Mouse (Mus musculus) layer of hippocampus, postnatal 10 days (tissue): Measurements from ENCODE around the gene Kctd17. TPM values are rescaled to one million over a fixed set of nuclear protein-coding genes. Genes with fewer than 3 reads are reported as not detected.

Experiments used
- DNase-seq, 2 experiments: peaks; one replicate each; pipeline ENCODE4 v3.0.0; 2021; ENCODE audit warnings: low spot score in 2 of 2
- total RNA-seq, 2 experiments: library from RNA; stranded (reverse); gene quantifications; 2 replicates each; pipeline ENCODE4 v1.2.3; 2021

Gene Kctd17
- total RNA-seq, 2 experiments from 2014 or later, result 208 to 216 TPM

DNA sequence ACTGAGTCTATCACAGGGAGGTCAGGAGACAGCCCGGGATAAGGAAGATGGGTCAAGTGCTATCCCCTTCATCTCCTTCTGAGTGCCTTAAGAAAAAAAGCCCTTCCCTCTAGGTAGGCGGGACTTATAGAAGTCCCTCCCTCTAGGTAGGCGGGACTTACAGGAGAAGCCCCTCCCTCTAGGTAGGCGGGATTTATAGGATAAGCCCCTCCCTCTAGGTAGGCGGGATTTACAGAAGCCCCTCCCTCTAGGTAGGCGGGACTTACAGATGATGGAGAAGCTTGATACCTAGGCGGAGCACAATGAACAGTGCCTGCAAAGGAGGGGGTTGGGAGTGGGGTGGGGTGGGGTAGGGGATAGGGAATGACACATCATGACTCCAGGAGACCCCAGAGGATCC, 51.7 kb downstream of the Kctd17 start:
- no peak for DNase-seq

DNA sequence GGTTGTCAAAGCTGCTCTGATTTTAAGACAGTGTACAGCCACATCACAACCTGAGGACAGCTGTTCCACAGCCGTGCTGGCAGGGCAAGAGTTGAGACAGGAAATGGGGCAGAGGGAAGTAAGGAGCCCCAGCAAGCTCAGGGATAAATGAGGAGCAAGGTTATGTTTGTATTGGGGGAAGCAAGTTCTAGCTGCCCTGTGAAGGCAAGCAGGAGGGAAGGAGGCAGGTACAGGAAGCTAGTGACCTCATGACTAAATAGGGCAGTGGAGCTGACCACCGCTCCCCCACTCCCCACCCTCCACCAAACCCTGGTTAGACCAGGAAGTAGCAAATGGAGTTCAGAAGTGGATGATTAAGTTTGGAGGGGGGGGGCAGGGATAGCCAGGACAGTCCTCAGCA, 52.6 kb downstream of the Kctd17 start:
- DNase-seq, result no peak

DNA sequence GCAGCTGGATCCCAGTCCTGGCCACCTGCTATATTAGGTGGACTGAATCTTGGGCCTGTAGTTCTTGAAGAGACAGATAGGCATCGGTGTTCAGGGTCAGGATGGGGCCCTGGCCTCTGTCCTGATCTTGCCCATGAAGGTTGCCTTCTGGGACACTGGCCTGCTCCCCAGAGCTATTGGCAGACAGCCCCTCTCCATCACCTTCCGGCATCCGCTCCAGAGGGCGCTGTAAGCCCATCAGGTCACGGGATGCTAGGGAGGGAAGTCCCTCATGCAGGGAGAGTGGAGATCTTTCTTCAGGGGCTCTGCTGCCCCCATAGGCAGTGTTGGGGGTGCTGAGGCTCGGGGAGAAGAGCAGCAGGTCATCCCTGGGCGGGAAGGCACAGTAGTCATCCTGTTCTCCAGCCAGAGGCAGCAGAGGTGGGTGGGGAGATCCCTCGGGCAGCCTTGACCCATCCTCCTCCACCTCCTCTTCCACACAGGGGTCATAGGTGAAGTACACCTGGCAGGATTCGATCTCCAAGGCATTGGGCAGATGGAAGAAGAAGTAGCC, 53.2 kb downstream of the Kctd17 start:
- no peak for DNase-seq

DNA sequence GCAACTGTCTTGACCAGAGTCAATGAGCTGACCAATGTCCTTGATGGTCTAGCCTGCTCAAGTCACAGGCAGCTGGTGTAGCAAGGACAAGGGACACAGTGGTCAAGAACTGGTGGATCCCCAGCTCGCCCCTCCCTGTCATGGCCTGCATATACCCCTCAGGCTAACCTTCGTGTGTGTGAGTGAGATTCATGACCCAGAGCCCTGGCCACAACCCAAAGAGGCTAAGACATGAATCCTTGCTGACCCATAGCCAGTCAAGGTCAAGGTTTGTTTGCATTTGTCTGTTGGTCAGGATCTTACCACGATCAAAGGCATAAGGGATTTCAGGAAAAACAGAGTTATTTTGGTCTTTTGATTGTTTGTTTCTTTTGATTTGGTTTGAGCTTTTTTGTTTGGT, 54.2 kb downstream of the Kctd17 start:
- DNase-seq, result no peak

DNA sequence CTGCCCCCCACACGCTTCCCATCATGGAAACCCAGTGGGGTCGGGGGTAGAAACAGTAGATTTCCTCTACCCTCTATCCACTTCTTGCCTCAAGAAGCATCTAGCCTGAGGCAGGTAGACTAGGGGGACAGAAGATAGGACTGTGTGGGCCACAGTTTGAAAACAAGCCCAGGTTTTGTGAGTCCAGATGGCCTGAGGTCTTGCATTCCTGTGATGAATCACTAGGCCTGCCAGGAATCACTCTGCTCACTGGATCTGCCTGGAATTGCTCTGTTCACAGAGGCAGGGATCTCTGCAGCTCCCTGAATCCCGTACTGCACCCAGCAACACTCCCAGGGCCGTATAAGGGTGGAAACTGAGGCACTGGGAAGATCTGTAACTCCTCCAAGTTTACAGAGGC, 54.9 kb downstream of the Kctd17 start:
- no peak for DNase-seq

DNA sequence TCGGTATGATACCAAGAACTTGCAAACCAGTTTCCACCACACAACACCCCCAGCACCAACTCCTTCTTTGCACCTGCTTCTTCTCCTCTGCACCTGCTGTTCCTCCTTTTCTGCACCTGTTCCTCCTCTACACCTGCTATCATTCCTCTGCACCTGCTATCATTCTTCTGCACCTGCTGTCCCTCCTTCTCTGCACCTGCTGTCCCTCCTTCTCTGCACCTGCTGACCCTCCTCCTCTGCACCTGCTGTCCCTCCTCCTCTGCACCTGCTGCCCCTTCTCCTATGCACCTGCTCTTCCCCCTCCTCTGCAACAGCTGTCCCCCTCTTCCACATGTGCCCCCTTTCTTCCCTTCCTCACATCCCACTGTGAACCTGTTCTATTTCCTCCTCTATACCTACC, 58.2 kb downstream of the Kctd17 start:
- no peak for DNase-seq

DNA sequence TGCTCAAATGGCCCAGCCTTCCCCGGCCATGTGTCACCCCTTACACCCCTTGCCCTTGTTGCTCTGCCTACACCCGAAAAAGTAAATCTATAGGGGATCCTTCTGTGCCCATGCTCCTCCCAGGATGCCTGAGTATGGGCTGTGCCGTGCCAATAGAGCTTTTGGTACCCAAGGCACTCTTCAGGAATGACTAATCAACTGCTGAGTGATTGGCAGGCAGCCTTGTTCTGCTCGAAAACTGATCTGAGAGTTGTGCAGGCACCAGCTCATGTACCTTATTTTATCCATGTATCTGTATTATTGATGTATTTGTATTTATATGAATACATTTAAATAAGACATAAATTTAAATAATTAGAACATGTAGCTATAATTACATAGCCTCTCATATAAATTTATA, 58.7 kb downstream of the Kctd17 start:
- DNase-seq, result no peak

Other genes starting within 250 kb of the Kctd17 start
- 1 to 10 TPM; 6.6 to 6.9 TPM for gene Pvalb, start 222.2 kb upstream of the Kctd17 start, total RNA-seq
- gene Ncf4, start 183.8 kb upstream of the Kctd17 start, total RNA-seq, result 1 to 10 TPM in 1 of 2 experiments, under 1 TPM in 1; 0.41 to 1.0 TPM
- 1 to 10 TPM; 2.1 to 3.0 TPM for gene Csf2rb2, start 122.8 kb upstream of the Kctd17 start, total RNA-seq
- 1 to 10 TPM; 1.5 to 2.4 TPM for gene Csf2rb, start 102.8 kb upstream of the Kctd17 start, total RNA-seq
- gene Tex33, start 32.7 kb upstream of the Kctd17 start, total RNA-seq, result under 1 TPM in 1 of 2 experiments, not detected in 1; 0.49 TPM
- gene Tst, start 22.7 kb upstream of the Kctd17 start, total RNA-seq, result 10 to 100 TPM; 43.7 to 55.4 TPM
- gene Mpst, start 22.1 kb upstream of the Kctd17 start, total RNA-seq, result 10 to 100 TPM; 50.5 to 55.2 TPM
- not detected for gene Tmprss6, start 40.1 kb downstream of the Kctd17 start, total RNA-seq
- under 1 TPM in 1 of 2 experiments, not detected in 1; 0.11 TPM for gene Il2rb, start 66.7 kb downstream of the Kctd17 start, total RNA-seq
- 10 to 100 TPM; 17.4 to 19.4 TPM for gene C1qtnf6, start 102.9 kb downstream of the Kctd17 start, total RNA-seq
- 10 to 100 TPM; 15.7 to 15.8 TPM for gene Sstr3, start 116.1 kb downstream of the Kctd17 start, total RNA-seq
- 1 to 10 TPM; 3.6 to 3.7 TPM for gene Rac2, start 144.2 kb downstream of the Kctd17 start, total RNA-seq
- 10 to 100 TPM; 13.8 to 15.2 TPM for gene Cyth4, start 168.5 kb downstream of the Kctd17 start, total RNA-seq